Mouse (Mus musculus) Patski (cell line): ENCODE results near the gene Irx3. TPM values are rescaled to one million over a fixed set of nuclear protein-coding genes. Genes with fewer than 3 reads are reported as not detected.

Experiments used
- ATAC-seq: fragments of 100-300 bp; one replicate; pipeline ENCODE4 v1.8.0; 2021
- CTCF ChIA-PET: fragments of 350-600 bp; sonication (Branson Sonifier 250); formaldehyde crosslinking; loops from one replicate; lab custom pipeline; 2022; ENCODE audit warnings: inconsistent platforms; lab: Charles Lee
- POLR2A ChIA-PET: fragments of 350-600 bp; sonication (Branson Sonifier 250); formaldehyde crosslinking; loops from one replicate; lab custom pipeline; 2022; ENCODE audit warnings: antibody characterized with exemption, inconsistent platforms; lab: Charles Lee
- DNase-seq: peaks from one replicate; pipeline ENCODE4 v3.0.0-alpha.2; 2011; ENCODE audit warnings: low read depth, low spot score
- H3K27me3 ChIP-seq: fragments of 371-371 bp; one replicate; pipeline ENCODE4 v1.5.1; 2021
- CTCF ChIP-seq: fragments of 100-300 bp; IDR thresholded peaks from one replicate; pipeline ENCODE4 v1.5.1; 2021
- in situ Hi-C: fragments of 300-500 bp; cut with MboI; formaldehyde crosslinking; loops from 3 replicates; pipeline ENCODE4 v1.11.1; 2018; ENCODE audit warnings: low pct_unique_long_range_greater_than_20kb, mixed read lengths
- polyA plus RNA-seq: library from polyadenylated mRNA; unstranded; gene quantifications from one replicate; pipeline ENCODE4 v1.2.3, GENCODE M21; 2021

The Irx3 gene
- polyA plus RNA-seq, 1 experiment from 2014 or later, result 64.4 TPM

GRCm38 (mm10) chr8:91821976-91822375 is 20.1 kb upstream of the Irx3 start:
- no peak for ATAC-seq
- POLR2A ChIA-PET, result interaction anchor here (0.6 to 0.7 kb wide), 2 partner anchors 12 to 31 kb away, joined by 3 read pairs; no protein-coding TSS in a partner anchor
- in situ Hi-C loops, result no loop called here

GRCm38 (mm10) chr8:91819778-91820177 is 17.9 kb upstream of the Irx3 start:
- no peak for TF ChIP-seq CTCF
- ATAC-seq, result no peak
- CTCF ChIA-PET, result no interaction called here
- in situ Hi-C loops, result no loop called here
- POLR2A ChIA-PET, result no interaction called here
- no peak for DNase-seq
- H3K27me3 ChIP-seq, result no peaks in the 10 kb centered on the region

More at GRCm38 (mm10) chr8:91821976-91822375, 20.1 kb upstream of the Irx3 start:
- no peaks in the 10 kb centered on the region for H3K27me3 ChIP-seq
- TF ChIP-seq CTCF, result no peak
- DNase-seq, result no peak
- CTCF ChIA-PET, result no interaction called here

- H3K27me3 ChIP-seq, result no peaks in the 10 kb centered on the region
- TF ChIP-seq CTCF, result no peak
- ChIA-PET POLR2A (no interaction called here), CTCF (interaction anchor here (1.0 kb wide), 1 partner anchor 12 kb away, joined by 5 read pairs; no protein-coding TSS in a partner anchor)
- in situ Hi-C loops, result no loop called here
- ATAC-seq (no peak), DNase-seq (no peak)
Measured at GRCm38 (mm10) chr8:91818784-91819183, 16.9 kb upstream of the Irx3 start.

- TF ChIP-seq CTCF, result no peak
- ChIA-PET POLR2A (no interaction called here), CTCF (no interaction called here)
- no peaks in the 10 kb centered on the region for H3K27me3 ChIP-seq
- DNase-seq, result no peak
- no peak for ATAC-seq
- in situ Hi-C loops, result no loop called here
Measured at GRCm38 (mm10) chr8:91814106-91814505, 12.2 kb upstream of the Irx3 start.

- H3K27me3 ChIP-seq, result no peaks in the 10 kb centered on the region
- POLR2A ChIA-PET, result interaction anchor here (0.5 to 1.3 kb wide), 2 partner anchors 17 to 230 kb away, joined by 4 read pairs; no protein-coding TSS in a partner anchor
- DNase-seq, result no peak
- ATAC-seq, result no peak
- no peak for TF ChIP-seq CTCF
- in situ Hi-C loops, result loop anchor here (10.0 kb wide), 1 partner anchor 118 kb away; no protein-coding TSS in a partner anchor
- CTCF ChIA-PET, result interaction anchor here (0.8 to 1.2 kb wide), 2 partner anchors 12 to 49 kb away, joined by 3 to 5 read pairs; no protein-coding TSS in a partner anchor
Measured at GRCm38 (mm10) chr8:91806720-91807241, 4.9 kb upstream of the Irx3 start.

- TF ChIP-seq CTCF, result no peak
- in situ Hi-C loops, result loop anchor here (10.0 kb wide), 1 partner anchor 119 kb away; no protein-coding TSS in a partner anchor
- ChIA-PET POLR2A (interaction anchor here (1.3 kb wide), 1 partner anchor 18 kb away, joined by 4 read pairs; no protein-coding TSS in a partner anchor), CTCF (interaction anchor here (1.2 kb wide), 1 partner anchor 12 kb away, joined by 5 read pairs; no protein-coding TSS in a partner anchor)
- DNase-seq (no peak), ATAC-seq (no peak)
- H3K27me3 ChIP-seq, result no peaks in the 10 kb centered on the region
Measured at GRCm38 (mm10) chr8:91806084-91806719, 4.3 kb upstream of the Irx3 start.

- DNase-seq, result no peak
- no peaks in the 10 kb centered on the region for H3K27me3 ChIP-seq
- POLR2A ChIA-PET, result no interaction called here
Measured at GRCm38 (mm10) chr8:91805254-91805671, 3.4 kb upstream of the Irx3 start.

GRCm38 (mm10) chr8:91804403-91805253 is 2.8 kb upstream of the Irx3 start:
- in situ Hi-C loops, result loop anchor here (10.0 kb wide), 1 partner anchor 120 kb away; no protein-coding TSS in a partner anchor
- no peaks in the 10 kb centered on the region for H3K27me3 ChIP-seq
- no peak for TF ChIP-seq CTCF
- CTCF ChIA-PET, result no interaction called here
- DNase-seq (no peak), ATAC-seq (no peak)
- POLR2A ChIA-PET, result no interaction called here

More at GRCm38 (mm10) chr8:91805254-91805671, 3.4 kb upstream of the Irx3 start:
- TF ChIP-seq CTCF, result no peak
- CTCF ChIA-PET, result no interaction called here
- no peak for ATAC-seq
- in situ Hi-C loops, result loop anchor here (10.0 kb wide), 1 partner anchor 120 kb away; no protein-coding TSS in a partner anchor

GRCm38 (mm10) chr8:91803515-91804402 is 1.9 kb upstream of the Irx3 start:
- no peak for TF ChIP-seq CTCF
- POLR2A ChIA-PET, result no interaction called here
- no peaks in the 10 kb centered on the region for H3K27me3 ChIP-seq
- CTCF ChIA-PET, result no interaction called here
- no peak for ATAC-seq
- in situ Hi-C loops, result loop anchor here (10.0 kb wide), 1 partner anchor 121 kb away; no protein-coding TSS in a partner anchor
- DNase-seq, result no peak
